Mouse (Mus musculus): ENCODE results near the gene Acap1. TPM values are rescaled to one million over a fixed set of nuclear protein-coding genes. Genes with fewer than 3 reads are reported as not detected.

The Acap1 gene
- polyA plus RNA-seq, 1 experiment from 2014 or later = 0.70 TPM

DNA sequence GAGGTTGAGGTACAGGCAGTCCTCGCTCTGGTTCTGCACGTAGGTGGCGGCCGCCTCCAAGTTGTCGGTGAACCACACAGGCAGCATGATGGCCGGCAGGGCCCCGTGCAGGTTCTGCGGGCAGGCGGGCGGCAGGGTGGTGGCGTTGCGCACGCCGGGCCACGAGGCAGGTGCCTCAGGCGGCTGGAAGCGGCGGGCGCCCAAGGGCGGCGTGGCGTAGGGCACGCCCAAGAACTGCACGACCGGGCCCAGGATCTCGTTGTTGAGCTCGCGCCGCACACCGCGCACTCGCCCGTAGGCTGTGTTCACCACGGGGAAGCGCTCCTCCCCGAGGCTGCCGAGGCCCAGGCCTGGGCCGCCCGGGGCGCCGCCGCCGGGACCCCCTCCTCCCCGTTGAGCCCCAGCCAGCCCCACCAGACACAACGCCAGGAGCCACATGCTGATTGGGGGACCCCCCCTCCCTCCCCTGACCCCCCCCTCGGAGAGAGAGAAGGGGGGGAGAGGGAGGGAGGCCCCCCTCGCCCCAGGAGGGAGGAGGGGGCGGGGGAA lies 61.3 kb downstream of the Acap1 start:
- TF ChIP-seq EP300 (optimal IDR thresholded peaks at IDR 0.05) (no peak), CTCF (IDR thresholded peaks at IDR 0.05; ENCODE audit: low read depth) (peak; percentile 6; the same call in 1 of the 2 replicates)

GRCm38 (mm10) chr11:69833554-69833953 lies 61.8 kb downstream of the Acap1 start:
- H3K4me1 ChIP-seq (replicated peaks; ENCODE audit: control insufficient read depth, insufficient read depth) = peaks cover 3% of the 10 kb centered on the region
- H3K9me3 ChIP-seq (ENCODE audit: control insufficient read depth, low read length) = no peaks in the 10 kb centered on the region
- ATAC-seq (ENCODE audit: low FRiP score, low TSS enrichment) (no peak), DNase-seq (ENCODE audit: low spot score) (no peak)
- peak overlapping the region; percentile 35 for H3K4me3 ChIP-seq (ENCODE audit: low read depth, low read length)
- H3K27me3 ChIP-seq (ENCODE audit: control insufficient read depth, insufficient read depth, low read length) = no peaks in the 10 kb centered on the region
- TF ChIP-seq EP300 (optimal IDR thresholded peaks at IDR 0.05) = no peak
- no peak for TF ChIP-seq CTCF (IDR thresholded peaks at IDR 0.05; ENCODE audit: low read depth)
- H3K9ac ChIP-seq (ENCODE audit: low read length) = peak overlapping the region; percentile 66
- WGBS = 62% methylated on average over 8 of the region's 8 CpGs
- H3K36me3 ChIP-seq (ENCODE audit: control insufficient read depth, insufficient read depth, low read length) = no peaks in the 10 kb centered on the region
- no peak overlapping the region; the same call in 1 of the 2 replicates for H3K27ac ChIP-seq (replicated peaks)
- peak overlapping the region; percentile 67 for H3K4me2 ChIP-seq (replicated peaks; ENCODE audit: low read depth)

More for the DNA sequence above, 61.3 kb downstream of the Acap1 start:
- peaks cover 3% of the 10 kb centered on the region for H3K4me1 ChIP-seq (replicated peaks; ENCODE audit: control insufficient read depth, insufficient read depth)
- peak; percentile 18; the same call in 1 of the 2 replicates for ATAC-seq (ENCODE audit: low FRiP score, low TSS enrichment)
- H3K4me2 ChIP-seq (replicated peaks; ENCODE audit: low read depth) = peak overlapping the region; percentile 67
- 12% methylated on average over 37 of the region's 48 CpGs for WGBS
- H3K27ac ChIP-seq (replicated peaks) = peak overlapping the region; percentile 30; the same call in 1 of the 2 replicates
- peak overlapping the region; percentile 35 for H3K4me3 ChIP-seq (ENCODE audit: low read depth, low read length)
- H3K27me3 ChIP-seq (ENCODE audit: control insufficient read depth, insufficient read depth, low read length) = no peaks in the 10 kb centered on the region
- H3K9ac ChIP-seq (ENCODE audit: low read length) = peak overlapping the region; percentile 66
- no peaks in the 10 kb centered on the region for H3K36me3 ChIP-seq (ENCODE audit: control insufficient read depth, insufficient read depth, low read length)
- DNase-seq (ENCODE audit: low spot score) = peak; percentile 79
- H3K9me3 ChIP-seq (ENCODE audit: control insufficient read depth, low read length) = no peaks in the 10 kb centered on the region

Small RNA genes within 50 kb of the gene (microRNA-seq; reads per million reads assigned to microRNA genes)
- gene Mir6924 = not detected

Other genes starting within 250 kb of the Acap1 start
- gene Sox15, start 240.2 kb downstream of the Acap1 start, polyA plus RNA-seq (2015; fragmentation: Nextera tagmentation; extraction: Ambion mirVana) = 7.7 and 7.9 TPM in 2 replicates
- gene Mpdu1, start 232.9 kb downstream of the Acap1 start, polyA plus RNA-seq (2015; fragmentation: Nextera tagmentation; extraction: Ambion mirVana) = 69.1 and 72.6 TPM in 2 replicates
- gene Cd68, start 229.4 kb downstream of the Acap1 start, polyA plus RNA-seq (2015; fragmentation: Nextera tagmentation; extraction: Ambion mirVana) = 16.7 and 17.9 TPM in 2 replicates
- 339 and 351 TPM in 2 replicates for gene Eif4a1, start 223.1 kb downstream of the Acap1 start, polyA plus RNA-seq (2015; fragmentation: Nextera tagmentation; extraction: Ambion mirVana)
- gene Senp3, start 213.5 kb downstream of the Acap1 start, polyA plus RNA-seq (2015; fragmentation: Nextera tagmentation; extraction: Ambion mirVana) = 30.5 and 32.4 TPM in 2 replicates
- 0.50 and 0.75 TPM in 2 replicates for gene Tnfsf13, start 209.8 kb downstream of the Acap1 start, polyA plus RNA-seq (2015; fragmentation: Nextera tagmentation; extraction: Ambion mirVana)
- 6.9 and 9.7 TPM in 2 replicates for gene Tnfsf12, start 199.7 kb downstream of the Acap1 start, polyA plus RNA-seq (2015; fragmentation: Nextera tagmentation; extraction: Ambion mirVana)
- 4.1 and 4.2 TPM in 2 replicates for gene Tnfsfm13, start 199.4 kb downstream of the Acap1 start, polyA plus RNA-seq (2015; fragmentation: Nextera tagmentation; extraction: Ambion mirVana)
- 7.9 and 9.0 TPM in 2 replicates for gene Polr2a, start 136.9 kb downstream of the Acap1 start, polyA plus RNA-seq (2015; fragmentation: Nextera tagmentation; extraction: Ambion mirVana)
- 0.11 TPM in 1 of 2 replicates, not detected in the other for gene Slc35g3, start 133.6 kb downstream of the Acap1 start, polyA plus RNA-seq (2015; fragmentation: Nextera tagmentation; extraction: Ambion mirVana)
- 2.6 and 2.7 TPM in 2 replicates for gene Zbtb4, start 129.6 kb downstream of the Acap1 start, polyA plus RNA-seq (2015; fragmentation: Nextera tagmentation; extraction: Ambion mirVana)
- gene Chrnb1, start 99.6 kb downstream of the Acap1 start, polyA plus RNA-seq (2015; fragmentation: Nextera tagmentation; extraction: Ambion mirVana) = 4.3 and 5.0 TPM in 2 replicates
- gene Fgf11, start 93.7 kb downstream of the Acap1 start, polyA plus RNA-seq (2015; fragmentation: Nextera tagmentation; extraction: Ambion mirVana) = 0.67 and 0.90 TPM in 2 replicates
- 28.4 and 34.4 TPM in 2 replicates for gene Tmem102, start 89.9 kb downstream of the Acap1 start, polyA plus RNA-seq (2015; fragmentation: Nextera tagmentation; extraction: Ambion mirVana)
- gene Gm39566, start 80.2 kb downstream of the Acap1 start, polyA plus RNA-seq (2015; fragmentation: Nextera tagmentation; extraction: Ambion mirVana) = not detected in 2 replicates
- not detected in 2 replicates for gene Spem2, start 77.1 kb downstream of the Acap1 start, polyA plus RNA-seq (2015; fragmentation: Nextera tagmentation; extraction: Ambion mirVana)
- not detected in 2 replicates for gene Spem1, start 73.4 kb downstream of the Acap1 start, polyA plus RNA-seq (2015; fragmentation: Nextera tagmentation; extraction: Ambion mirVana)
- gene Nlgn2, start 57.8 kb downstream of the Acap1 start, polyA plus RNA-seq (2015; fragmentation: Nextera tagmentation; extraction: Ambion mirVana) = 2.5 and 2.7 TPM in 2 replicates
- 329 and 366 TPM in 2 replicates for gene Tmem256, start 57.0 kb downstream of the Acap1 start, polyA plus RNA-seq (2015; fragmentation: Nextera tagmentation; extraction: Ambion mirVana)
- gene Plscr3, start 49.2 kb downstream of the Acap1 start, polyA plus RNA-seq (2015; fragmentation: Nextera tagmentation; extraction: Ambion mirVana) = 54.4 and 58.4 TPM in 2 replicates
- gene Tnk1, start 36.8 kb downstream of the Acap1 start, polyA plus RNA-seq (2015; fragmentation: Nextera tagmentation; extraction: Ambion mirVana) = 12.3 TPM in 2 replicates
- gene Tmem95, start 17.5 kb downstream of the Acap1 start, polyA plus RNA-seq (2015; fragmentation: Nextera tagmentation; extraction: Ambion mirVana) = 0.25 and 0.54 TPM in 2 replicates
- gene Kctd11, start 14.1 kb downstream of the Acap1 start, polyA plus RNA-seq (2015; fragmentation: Nextera tagmentation; extraction: Ambion mirVana) = 15.9 and 18.1 TPM in 2 replicates
- 5.6 and 5.9 TPM in 2 replicates for gene 2810408A11Rik, start 5.4 kb upstream of the Acap1 start, polyA plus RNA-seq (2015; fragmentation: Nextera tagmentation; extraction: Ambion mirVana)
- 2.3 and 3.9 TPM in 2 replicates for gene Neurl4, start 5.5 kb upstream of the Acap1 start, polyA plus RNA-seq (2015; fragmentation: Nextera tagmentation; extraction: Ambion mirVana)
- 40.6 and 43.3 TPM in 2 replicates for gene Gps2, start 18.3 kb upstream of the Acap1 start, polyA plus RNA-seq (2015; fragmentation: Nextera tagmentation; extraction: Ambion mirVana)
- gene Eif5a, start 26.4 kb upstream of the Acap1 start, polyA plus RNA-seq (2015; fragmentation: Nextera tagmentation; extraction: Ambion mirVana) = 1,169 and 1,205 TPM in 2 replicates
- 1.4 and 1.7 TPM in 2 replicates for gene Ybx2, start 40.3 kb upstream of the Acap1 start, polyA plus RNA-seq (2015; fragmentation: Nextera tagmentation; extraction: Ambion mirVana)
- 36.4 and 40.5 TPM in 2 replicates for gene Slc2a4, start 52.6 kb upstream of the Acap1 start, polyA plus RNA-seq (2015; fragmentation: Nextera tagmentation; extraction: Ambion mirVana)
- gene Cldn7, start 69.2 kb upstream of the Acap1 start, polyA plus RNA-seq (2015; fragmentation: Nextera tagmentation; extraction: Ambion mirVana) = 119 and 125 TPM in 2 replicates
- 13.1 and 14.9 TPM in 2 replicates for gene Ctdnep1, start 85.6 kb upstream of the Acap1 start, polyA plus RNA-seq (2015; fragmentation: Nextera tagmentation; extraction: Ambion mirVana)
- gene Elp5, start 87.0 kb upstream of the Acap1 start, polyA plus RNA-seq (2015; fragmentation: Nextera tagmentation; extraction: Ambion mirVana) = 73.1 and 73.4 TPM in 2 replicates
- gene Gabarap, start 95.6 kb upstream of the Acap1 start, polyA plus RNA-seq (2015; fragmentation: Nextera tagmentation; extraction: Ambion mirVana) = 536 and 544 TPM in 2 replicates
- 34.4 and 38.5 TPM in 2 replicates for gene Phf23, start 100.2 kb upstream of the Acap1 start, polyA plus RNA-seq (2015; fragmentation: Nextera tagmentation; extraction: Ambion mirVana)
- 9.8 and 11.1 TPM in 2 replicates for gene Dvl2, start 105.1 kb upstream of the Acap1 start, polyA plus RNA-seq (2015; fragmentation: Nextera tagmentation; extraction: Ambion mirVana)
- gene Acadvl, start 119.9 kb upstream of the Acap1 start, polyA plus RNA-seq (2015; fragmentation: Nextera tagmentation; extraction: Ambion mirVana) = 136 and 143 TPM in 2 replicates
- gene Dlg4, start 121.4 kb upstream of the Acap1 start, polyA plus RNA-seq (2015; fragmentation: Nextera tagmentation; extraction: Ambion mirVana) = 2.6 and 3.9 TPM in 2 replicates
- gene Asgr1, start 158.5 kb upstream of the Acap1 start, polyA plus RNA-seq (2015; fragmentation: Nextera tagmentation; extraction: Ambion mirVana) = 0.70 and 0.83 TPM in 2 replicates
- gene Asgr2, start 197.1 kb upstream of the Acap1 start, polyA plus RNA-seq (2015; fragmentation: Nextera tagmentation; extraction: Ambion mirVana) = 0.19 and 0.30 TPM in 2 replicates
- gene Mgl2, start 234.8 kb upstream of the Acap1 start, polyA plus RNA-seq (2015; fragmentation: Nextera tagmentation; extraction: Ambion mirVana) = 0.48 and 0.68 TPM in 2 replicates

Data from stomach, postnatal 0 days (tissue).